Mouse (Mus musculus) stomach, postnatal 0 days (tissue): ENCODE results near the gene Nap1l1. TPM values are rescaled to one million over a fixed set of nuclear protein-coding genes. Genes with fewer than 3 reads are reported as not detected.

ENCODE experiments used
- ATAC-seq: fragments of 200-750 bp; cut with Nextera tagmentation; 2 replicates; pipeline ENCODE4 v1.8.0; 2017; ENCODE audit not compliant: low FRiP score, low TSS enrichment
- DNase-seq: peaks from one replicate; pipeline ENCODE4 v3.0.0-alpha.2; 2016; ENCODE audit warnings: low spot score
- H3K27ac ChIP-seq: fragments of 300-500 bp; sonication (generic); replicated peaks from 2 replicates; pipeline ENCODE4 v1.5.1; 2014; ENCODE audit warnings: mild to moderate bottlenecking, control low read depth
- H3K27me3 ChIP-seq: fragments of 300-500 bp; sonication (generic); 2 replicates; pipeline ENCODE4 v1.6.1; 2014; ENCODE audit warnings: low read length; ENCODE audit not compliant: control insufficient read depth, insufficient read depth
- H3K36me3 ChIP-seq: fragments of 300-500 bp; sonication (generic); 2 replicates; pipeline ENCODE4 v1.6.1; 2014; ENCODE audit warnings: low read length, mixed read lengths; ENCODE audit not compliant: control insufficient read depth, insufficient read depth
- H3K4me1 ChIP-seq: fragments of 300-500 bp; sonication (generic); replicated peaks from 2 replicates; pipeline ENCODE4 v1.6.1; 2014; ENCODE audit warnings: antibody characterized with exemption; ENCODE audit not compliant: control insufficient read depth, insufficient read depth
- H3K4me2 ChIP-seq: fragments of 300-500 bp; sonication (generic); replicated peaks from 2 replicates; pipeline ENCODE4 v1.6.1; 2014; ENCODE audit warnings: low read depth, mild to moderate bottlenecking, control low read depth, moderate library complexity
- H3K4me3 ChIP-seq: fragments of 300-500 bp; sonication (generic); 2 replicates; pipeline ENCODE4 v1.5.1; 2014; ENCODE audit warnings: low read depth, low read length, control low read depth
- H3K9ac ChIP-seq: fragments of 300-500 bp; sonication (generic); 2 replicates; pipeline ENCODE4 v1.6.1; 2014; ENCODE audit warnings: mild to moderate bottlenecking, low read length, control low read depth, mixed read lengths
- H3K9me3 ChIP-seq: fragments of 300-500 bp; sonication (generic); 2 replicates; pipeline ENCODE4 v1.6.1; 2016; ENCODE audit warnings: low read length; ENCODE audit not compliant: control insufficient read depth
- CTCF ChIP-seq: IDR thresholded peaks from 2 replicates; pipeline ENCODE4 v1.5.1; 2016; ENCODE audit warnings: antibody characterized with exemption, low read depth, mild to moderate bottlenecking, moderate library complexity
- EP300 ChIP-seq: optimal IDR thresholded peaks from 2 replicates; pipeline ENCODE3; 2016; ENCODE audit warnings: antibody characterized with exemption
- WGBS: fragments of 180-500 bp; shearing (Covaris S2); extraction: QIAGEN DNeasy Blood & Tissue Kit; methylation state at CpG from one replicate; pipeline ENCODE4 v1.1.7; 2014; 5-methylcytosine and 5-hydroxymethylcytosine counted together
- polyA plus RNA-seq: library from polyadenylated mRNA; unstranded; fragments of >200 nt; fragmentation: Nextera tagmentation; extraction: Ambion mirVana; gene quantifications from 2 replicates; pipeline ENCODE4 v1.2.1, GENCODE M21; 2015

Nap1l1 gene
- 85.1 and 90.6 TPM in 2 replicates for polyA plus RNA-seq

GRCm38 (mm10) chr10:111472686-111473510 is at the start of gene Nap1l1:
Nap1l1 (plus strand) TSS chr10:111473223.
- H3K9me3 ChIP-seq = no peaks in the 10 kb centered on the region
- peak within 1 kb of the TSS; percentile 84 for H3K4me2 ChIP-seq
- H3K27ac ChIP-seq = peak within 1 kb of the TSS; percentile 88
- peak within 1 kb of the TSS; percentile 91 for H3K4me3 ChIP-seq
- ATAC-seq (peak; percentile 99), DNase-seq (peak; percentile 97)
- no peaks in the 10 kb centered on the region for H3K27me3 ChIP-seq
- 1% methylated on average over 66 of the region's 80 CpGs for WGBS
- no peaks in the 10 kb centered on the region for H3K36me3 ChIP-seq
- peak within 1 kb of the TSS; percentile 89 for H3K9ac ChIP-seq
- H3K4me1 ChIP-seq = no peaks in the 10 kb centered on the region; the same call in 1 of the 2 replicates
- TF ChIP-seq EP300 = no peak
- TF ChIP-seq CTCF = peak; percentile 28; the same call in 1 of the 2 replicates

DNA sequence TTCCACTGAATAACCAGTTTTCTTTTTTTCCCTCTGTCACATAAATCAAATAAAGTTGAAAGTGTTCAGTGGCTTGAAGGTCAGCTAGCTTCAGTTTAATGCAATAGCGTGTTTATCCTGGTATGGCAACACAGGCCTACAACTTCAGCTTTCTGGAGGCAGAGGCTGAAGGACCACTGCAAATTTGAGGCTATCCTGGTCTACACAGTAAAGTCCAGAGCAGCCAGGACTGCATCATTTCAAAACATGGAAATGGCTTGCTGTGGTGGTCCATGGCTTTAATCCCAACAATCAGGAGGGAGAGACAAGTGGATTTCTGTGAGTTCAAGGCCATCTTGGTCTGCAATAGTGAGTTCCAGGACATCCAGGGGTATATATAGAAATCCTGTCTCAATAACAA is 46.5 kb upstream of the Nap1l1 start:
- DNase-seq (no peak), ATAC-seq (no peak)
- no peaks in the 10 kb centered on the region for H3K27me3 ChIP-seq
- no peak overlapping the region for H3K9ac ChIP-seq
- no peak overlapping the region for H3K4me2 ChIP-seq
- H3K9me3 ChIP-seq = no peaks in the 10 kb centered on the region
- H3K36me3 ChIP-seq = no peaks in the 10 kb centered on the region
- no peaks in the 10 kb centered on the region for H3K4me1 ChIP-seq
- H3K4me3 ChIP-seq = no peak overlapping the region
- no peak overlapping the region for H3K27ac ChIP-seq
- TF ChIP-seq CTCF (no peak), EP300 (no peak)
- 93% methylated on average over 1 of the region's 1 CpGs for WGBS

DNA sequence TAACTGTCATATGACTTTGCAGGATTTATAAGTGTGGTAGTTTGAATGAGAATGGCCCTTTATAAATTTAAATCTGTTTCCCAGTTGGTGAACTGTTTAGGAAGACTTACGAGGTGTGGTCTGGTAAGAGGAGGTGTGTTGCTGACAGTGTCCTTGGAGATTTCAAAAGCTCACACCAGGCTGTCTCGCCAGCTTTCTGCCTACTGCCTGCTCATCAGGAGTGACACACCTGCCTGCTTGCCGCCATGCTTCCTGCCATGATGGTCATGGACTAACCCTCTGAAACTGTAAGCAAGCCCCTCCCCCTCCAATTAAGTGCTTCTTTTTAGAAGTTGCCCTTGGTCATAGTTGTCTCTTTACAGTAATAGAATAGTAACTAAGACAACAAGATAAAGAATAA is 39.5 kb upstream of the Nap1l1 start:
- H3K27me3 ChIP-seq = no peaks in the 10 kb centered on the region
- no peak for DNase-seq
- 94% methylated on average over 3 of the region's 3 CpGs for WGBS
- H3K4me2 ChIP-seq = no peak overlapping the region
- no peak overlapping the region for H3K27ac ChIP-seq
- no peak overlapping the region for H3K4me3 ChIP-seq
- ATAC-seq = no peak
- TF ChIP-seq CTCF (no peak), EP300 (no peak)
- H3K9me3 ChIP-seq = no peaks in the 10 kb centered on the region
- H3K4me1 ChIP-seq = no peaks in the 10 kb centered on the region
- no peak overlapping the region for H3K9ac ChIP-seq
- no peaks in the 10 kb centered on the region for H3K36me3 ChIP-seq

DNA sequence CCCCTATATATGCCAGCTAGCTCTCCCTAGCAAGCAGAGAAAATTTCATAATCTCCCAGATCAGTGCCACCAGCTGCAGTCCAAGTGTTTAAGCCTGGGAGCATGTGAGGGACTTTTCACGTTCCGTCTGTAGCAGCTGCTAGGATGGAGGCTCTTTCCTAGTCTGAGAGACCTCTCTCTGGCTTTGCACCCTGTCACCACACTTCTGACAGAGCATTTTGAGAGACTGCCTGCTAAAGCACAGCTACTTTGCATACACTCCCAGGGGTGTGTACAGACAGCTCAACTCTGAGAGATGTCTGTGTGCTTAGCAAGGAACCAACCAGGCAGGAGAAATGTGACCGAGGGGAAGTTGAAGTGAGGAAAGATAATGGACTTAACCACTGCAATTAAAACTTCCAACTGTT is 32.0 kb upstream of the Nap1l1 start:
- no peak for ATAC-seq

DNA sequence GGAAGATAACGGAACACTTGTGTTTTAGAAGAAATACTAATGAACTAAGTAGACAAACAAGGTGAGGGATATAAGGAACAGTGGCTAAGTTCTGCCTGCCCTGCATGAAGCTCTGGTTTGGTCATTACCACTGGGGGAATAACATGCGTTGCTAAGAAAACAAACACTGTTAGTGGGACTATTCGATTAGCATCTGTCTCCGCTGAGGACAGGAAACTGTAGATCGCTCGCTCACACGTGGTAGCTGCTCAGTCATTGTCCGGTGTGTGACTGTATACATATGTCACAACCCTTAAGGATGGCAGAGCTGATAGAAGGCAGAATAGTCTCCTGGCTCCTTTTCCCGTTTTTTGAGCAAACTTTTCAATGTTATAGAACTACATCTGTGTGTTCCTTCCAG is 28.8 kb upstream of the Nap1l1 start:
- Histone ChIP-seq H3K27ac (no peak overlapping the region), H3K4me3 (no peak overlapping the region), H3K4me1 (no peaks in the 10 kb centered on the region), H3K36me3 (no peaks in the 10 kb centered on the region), H3K9ac (no peak overlapping the region), H3K9me3 (no peaks in the 10 kb centered on the region), H3K4me2 (no peak overlapping the region), H3K27me3 (no peaks in the 10 kb centered on the region)
- DNase-seq (no peak), ATAC-seq (no peak)
- TF ChIP-seq EP300 (no peak), CTCF (no peak)
- WGBS = 60% methylated on average over 9 of the region's 9 CpGs

More for the DNA sequence above, 32.0 kb upstream of the Nap1l1 start:
- Histone ChIP-seq H3K9ac (no peak overlapping the region), H3K27me3 (no peaks in the 10 kb centered on the region), H3K4me1 (no peaks in the 10 kb centered on the region), H3K4me2 (no peak overlapping the region), H3K9me3 (no peaks in the 10 kb centered on the region), H3K4me3 (no peak overlapping the region), H3K36me3 (no peaks in the 10 kb centered on the region), H3K27ac (no peak overlapping the region)
- 42% methylated on average over 3 of the region's 3 CpGs for WGBS
- DNase-seq = no peak
- TF ChIP-seq CTCF (no peak), EP300 (no peak)
